Mouse (Mus musculus) layer of hippocampus, adult 8-10 months (tissue): Measurements from ENCODE around the gene Barx2. TPM values are rescaled to one million over a fixed set of nuclear protein-coding genes. Genes with fewer than 3 reads are reported as not detected.
"Not testable (repeated sequence)": the region's sequence is repeated elsewhere in the genome, so short reads cannot be mapped to it uniquely, and the experiment has no call there.

Experiments used
- DNase-seq, 2 experiments: peaks; one replicate each; pipeline ENCODE4 v3.0.0; 2022; ENCODE audit warnings: low spot score in 2 of 2
- total RNA-seq, 4 experiments: library from RNA; stranded (reverse); gene quantifications; 2 replicates each; pipeline ENCODE4 v1.2.4; 2022

The Barx2 gene
- 1 to 10 TPM in 3 of 4 experiments, under 1 TPM in 1; 0.47 to 1.8 (median 1.1) TPM for total RNA-seq

- peak; percentile 25 to 69 for DNase-seq
These were observed at the start of gene Barx2 for GRCm38 (mm10) chr9:31912921-31913738. Gene Barx2 (minus strand): TSS chr9:31913462.

- DNase-seq: no peak
These were observed 49.0 kb upstream of the Barx2 start for GRCm38 (mm10) chr9:31962265-31962664.

DNA sequence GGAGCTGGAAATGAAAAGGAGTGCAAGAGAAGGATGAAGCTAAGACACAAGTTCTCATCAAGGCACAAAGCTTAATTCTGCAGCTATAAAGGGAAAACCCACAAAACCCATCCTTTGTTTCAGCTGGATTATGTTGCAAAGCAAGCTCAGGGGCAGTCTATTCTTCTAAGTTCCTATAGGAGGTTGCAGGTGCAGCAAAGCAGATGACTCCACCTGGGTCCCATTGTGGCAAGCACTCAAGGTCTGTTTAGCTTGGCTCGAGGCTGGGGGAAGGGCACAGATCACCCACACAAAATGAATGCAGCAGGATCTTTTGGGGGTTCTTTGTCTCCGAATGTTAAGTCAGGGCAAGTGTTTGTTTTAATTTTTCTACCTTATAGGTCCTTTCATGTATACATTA, 47.2 kb upstream of the Barx2 start:
- DNase-seq: no peak

DNA sequence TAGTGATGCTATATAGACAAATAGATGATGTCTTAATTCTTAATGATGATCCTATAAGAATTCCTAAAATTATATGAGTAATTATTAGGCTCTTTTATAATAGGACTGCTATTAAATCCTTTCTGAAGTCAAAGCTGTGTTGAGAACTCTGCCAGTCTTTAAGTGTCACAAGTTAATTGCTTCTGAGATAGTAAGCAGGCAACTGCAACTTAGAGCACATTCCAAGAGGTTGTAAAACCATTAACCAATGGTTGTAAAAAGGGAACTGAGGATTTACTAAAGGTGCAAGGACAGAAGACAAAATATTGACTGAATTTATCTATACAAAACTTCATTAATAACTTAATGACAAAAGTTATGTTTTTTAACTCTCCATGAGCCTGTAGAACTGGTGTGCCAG, 44.9 kb upstream of the Barx2 start:
- no peak for DNase-seq

DNA sequence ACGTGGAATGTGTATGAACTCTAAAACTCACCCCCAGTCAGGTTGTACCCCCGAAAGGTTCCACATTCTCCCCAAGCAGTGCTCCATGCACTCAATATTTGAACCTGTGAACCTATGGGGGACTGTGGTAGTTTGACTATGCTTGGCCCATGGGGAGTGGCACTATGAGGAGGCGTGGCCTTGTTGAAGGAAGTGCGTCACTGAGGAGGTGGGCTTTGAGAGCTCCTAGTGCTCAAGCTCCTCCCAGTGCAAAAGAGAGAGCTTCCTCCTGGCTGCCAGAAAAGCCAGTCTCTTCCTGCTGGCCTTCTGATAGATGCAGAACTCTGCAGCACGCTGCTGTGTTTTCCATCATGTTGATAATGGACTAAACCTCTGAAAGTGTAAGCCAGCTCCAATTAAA, 37.2 kb upstream of the Barx2 start:
- DNase-seq: no peak

DNA sequence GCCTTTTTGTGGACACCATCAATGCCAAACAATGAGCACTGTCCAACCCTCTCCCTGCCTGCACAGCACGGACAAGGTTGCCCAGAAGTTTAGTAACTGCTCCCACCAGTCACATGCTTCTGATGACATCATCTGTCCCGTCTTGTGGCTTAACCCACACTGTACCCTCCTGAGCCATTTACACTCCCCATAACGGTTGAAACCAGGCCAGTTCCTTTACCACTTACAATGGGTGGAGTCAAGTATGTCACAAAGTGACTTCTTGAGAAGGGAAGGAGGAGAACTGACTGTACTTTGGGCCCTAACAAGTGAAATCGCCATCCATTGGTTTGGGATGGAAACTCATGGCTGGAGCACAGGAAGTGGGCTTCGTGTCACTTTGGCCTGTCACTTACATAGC, 35.8 kb upstream of the Barx2 start:
- no peak for DNase-seq

DNA sequence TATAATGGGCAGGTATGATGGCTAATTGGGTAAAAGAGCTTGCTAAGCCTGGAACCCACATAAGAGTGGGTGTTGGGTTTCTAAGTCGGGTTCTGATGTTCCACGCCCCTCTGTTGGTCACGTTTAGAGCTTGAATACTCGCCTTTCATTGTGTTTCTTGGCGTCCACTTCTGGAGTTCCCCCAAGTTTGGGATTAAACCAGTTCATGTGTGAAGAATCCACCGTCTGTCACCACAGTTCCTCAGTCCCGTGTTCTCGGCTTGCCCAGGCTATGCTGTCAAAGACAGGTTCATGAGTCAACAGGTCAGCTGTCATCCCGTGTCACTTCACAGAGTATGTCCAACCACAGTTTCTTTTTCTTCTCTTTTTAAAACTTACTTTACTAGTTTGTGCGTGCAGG, 33.8 kb upstream of the Barx2 start:
- DNase-seq: no peak

- no peak for DNase-seq
These were observed 29.1 kb upstream of the Barx2 start for GRCm38 (mm10) chr9:31942334-31942733.

DNA sequence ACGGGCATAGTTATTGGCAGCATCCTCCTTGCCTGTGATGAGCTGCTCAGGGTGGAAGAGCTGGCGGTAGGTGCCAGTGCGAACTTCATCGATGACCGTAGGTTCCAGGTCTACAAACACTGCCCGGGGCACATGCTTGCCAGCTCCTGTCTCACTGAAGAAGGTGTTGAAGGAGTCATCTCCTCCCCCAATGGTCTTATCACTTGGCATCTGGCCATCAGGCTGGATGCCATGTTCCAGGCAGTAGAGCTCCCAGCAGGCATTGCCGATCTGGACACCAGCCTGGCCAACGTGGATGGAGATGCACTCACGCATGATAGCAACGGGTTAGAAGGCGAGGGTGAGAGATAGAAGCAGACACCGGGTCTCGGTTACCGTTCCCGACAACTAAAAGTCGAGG, 23.2 kb upstream of the Barx2 start:
- DNase-seq: not testable (repeated sequence)

DNA sequence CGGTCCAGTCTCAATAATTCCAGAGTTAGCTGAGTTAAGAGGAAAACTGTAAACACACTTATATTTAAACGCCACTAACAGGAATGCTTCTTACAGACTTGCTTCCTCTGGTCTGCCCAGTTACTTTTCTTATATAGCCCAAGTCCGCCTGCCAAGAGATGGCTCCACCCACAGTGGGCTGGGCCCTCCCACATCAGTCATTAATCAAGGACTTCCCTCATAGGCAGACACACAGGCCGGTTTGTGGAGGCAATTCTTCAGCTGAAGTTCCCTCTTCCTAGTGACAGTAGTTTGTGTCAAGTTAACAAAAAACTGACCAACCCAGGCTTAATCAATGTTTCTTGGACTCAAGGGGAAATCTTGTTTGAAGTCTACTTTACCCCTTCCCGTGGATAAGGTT, 18.4 kb upstream of the Barx2 start:
- no peak for DNase-seq

- DNase-seq: no peak
These were observed 18.0 kb upstream of the Barx2 start for GRCm38 (mm10) chr9:31931255-31931654.

DNA sequence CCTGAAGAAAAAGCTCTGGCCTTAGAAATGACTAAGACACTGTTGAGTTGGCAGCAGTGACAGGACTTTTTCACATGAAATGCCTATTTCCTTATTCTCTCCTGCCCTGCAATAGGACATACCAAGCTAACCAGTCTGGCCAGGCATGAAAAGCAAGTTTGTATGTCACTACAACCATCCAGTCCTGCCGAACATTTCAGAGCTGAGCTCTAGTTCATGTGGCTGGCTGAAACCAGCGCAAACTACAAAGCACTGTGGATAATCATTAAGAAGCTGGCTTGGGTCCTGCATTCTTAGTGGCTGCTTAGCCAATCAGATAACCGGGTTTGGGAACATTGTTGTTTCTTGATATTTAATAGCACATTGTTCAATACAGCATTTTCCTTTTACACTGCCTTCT, 13.5 kb upstream of the Barx2 start:
- no peak for DNase-seq

- peak; percentile 59 to 81 for DNase-seq
These were observed 12.8 kb upstream of the Barx2 start for GRCm38 (mm10) chr9:31925830-31926624.

DNA sequence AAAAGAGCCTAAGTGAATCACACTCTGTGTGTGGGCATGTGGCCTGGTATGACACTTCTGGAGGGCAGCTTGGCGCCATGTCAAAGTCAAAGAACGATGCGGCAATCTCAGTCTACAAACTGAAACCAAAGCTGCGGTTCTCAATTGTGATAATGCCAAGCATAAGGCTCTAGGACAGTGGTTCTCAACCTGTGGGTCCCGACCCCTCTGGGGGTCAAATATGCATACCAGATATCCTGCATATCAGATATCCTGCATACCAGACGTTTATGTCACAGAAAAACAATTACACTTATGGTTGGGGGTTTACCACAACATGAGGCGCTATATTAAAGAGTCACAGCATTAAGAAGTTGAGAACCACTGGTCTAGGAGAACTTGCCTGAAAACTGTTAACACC, 10.3 kb upstream of the Barx2 start:
- DNase-seq: no peak

GRCm38 (mm10) chr9:31919802-31920201, 6.5 kb upstream of the Barx2 start:
- DNase-seq: no peak

GRCm38 (mm10) chr9:31916421-31916820, 3.2 kb upstream of the Barx2 start:
- DNase-seq: no peak

- DNase-seq: no peak
These were observed 1.6 kb upstream of the Barx2 start for GRCm38 (mm10) chr9:31914871-31915270.

GRCm38 (mm10) chr9:31913739-31914591, 703 bp upstream of the Barx2 start:
- no peak for DNase-seq

DNA sequence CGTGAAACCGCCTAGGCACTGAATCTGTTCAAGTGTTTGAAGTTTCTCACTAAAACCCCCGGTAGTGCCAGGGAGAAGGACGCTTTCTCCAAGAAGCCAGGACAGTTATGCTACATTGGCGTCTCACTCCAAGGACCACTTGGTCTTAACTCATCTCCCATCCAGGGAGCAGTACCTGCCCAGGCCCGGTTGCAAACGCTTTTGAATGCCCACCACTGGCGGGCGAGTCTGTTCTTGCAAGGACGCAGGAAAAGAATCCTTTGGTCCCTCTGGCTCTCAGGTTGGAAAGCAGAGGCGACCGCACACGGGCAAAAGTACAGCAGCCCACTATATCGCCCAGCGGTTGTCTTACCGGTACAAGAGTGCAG, 725 bp downstream of the Barx2 start:
- DNase-seq: no peak

GRCm38 (mm10) chr9:31910221-31910620, 3.0 kb downstream of the Barx2 start:
- no peak for DNase-seq

GRCm38 (mm10) chr9:31901781-31902180, 11.5 kb downstream of the Barx2 start:
- DNase-seq: peak in 1 of 2 experiments; percentile 21
